Comparison of ENCODE assay signal across 8 mouse cellular contexts in genomic region chr10:63337951-63338836, GRCm38 (mm10). TPM values are rescaled to one million over a fixed set of nuclear protein-coding genes. Genes with fewer than 3 reads are reported as not detected.
DNase-seq lines count a peak whose midpoint lies in the region; ATAC-seq and TF ChIP-seq lines count a peak whose summit lies in the region.

No protein-coding gene starts in this region.

- H3K4me2 ChIP-seq in forebrain, postnatal 0 days (ENCODE audit: low read depth): peak overlapping the region; percentile 86
- H3K4me2 ChIP-seq in hindbrain, embryonic 11.5 days (replicated peaks; ENCODE audit: low read depth, low read length): peak overlapping the region; percentile 88

- peak overlapping the region; percentile 91 for H3K9ac ChIP-seq in forebrain, postnatal 0 days
- peak overlapping the region; percentile 96 for H3K9ac ChIP-seq in hindbrain, embryonic 11.5 days (ENCODE audit: low read depth, low read length)

- peak; percentile 78 for DNase-seq in Muller cell, postnatal 12 days (ENCODE audit: inconsistent ontology term)
- DNase-seq in cerebellum, adult 8-10 months: peak; percentile 60
- DNase-seq in forebrain, postnatal 0 days: peak; percentile 56
- DNase-seq in hindbrain, embryonic 11.5 days (ENCODE audit: low spot score): peak; percentile 79
- peak; percentile 32 to 39 for DNase-seq in layer of hippocampus, postnatal 14 days (ENCODE audit: low spot score in 2 of 2)
- peak; percentile 59 for DNase-seq in lung, postnatal 25 days (ENCODE audit: low spot score)
- peak; percentile 76 for DNase-seq in retina, postnatal 1 day
- peak; percentile 42 to 45 for DNase-seq in urinary bladder, adult 18-20 months (ENCODE audit: low spot score in 2 of 2)

- H3K9me3 ChIP-seq in forebrain, postnatal 0 days (ENCODE audit: low read length): no peaks in the 10 kb centered on the region
- H3K9me3 ChIP-seq in hindbrain, embryonic 11.5 days (ENCODE audit: control insufficient read depth, low read length): no peaks in the 10 kb centered on the region

- H3K27me3 ChIP-seq in forebrain, postnatal 0 days (ENCODE audit: insufficient read depth, low read length): no peaks in the 10 kb centered on the region
- H3K27me3 ChIP-seq in hindbrain, embryonic 11.5 days (ENCODE audit: control insufficient read depth, insufficient read depth, low read length): no peaks in the 10 kb centered on the region

- no peak for TF ChIP-seq CTCF in forebrain, postnatal 0 days (IDR thresholded peaks at IDR 0.05; ENCODE audit: low read depth)

- H3K4me1 ChIP-seq in forebrain, postnatal 0 days (ENCODE audit: insufficient read depth): peaks cover 18% of the 10 kb centered on the region
- peaks cover 5% of the 10 kb centered on the region for H3K4me1 ChIP-seq in hindbrain, embryonic 11.5 days (replicated peaks; ENCODE audit: control insufficient read depth, insufficient read depth, low read length)

- H3K27ac ChIP-seq in forebrain, postnatal 0 days (ENCODE audit: low read depth, low read length): peak overlapping the region; percentile 91
- H3K27ac ChIP-seq in hindbrain, embryonic 11.5 days (ENCODE audit: low read depth, low read length): peak overlapping the region; percentile 91

- H3K4me3 ChIP-seq in forebrain, postnatal 0 days (ENCODE audit: low read depth, low read length): peak overlapping the region; percentile 87
- peak overlapping the region; percentile 68 for H3K4me3 ChIP-seq in hindbrain, embryonic 11.5 days (ENCODE audit: low read depth, low read length)

- ATAC-seq in forebrain, postnatal 0 days: peak; percentile 83
- peak; percentile 89 for ATAC-seq in hindbrain, embryonic 11.5 days (ENCODE audit: low FRiP score)

- peaks cover 12% of the 10 kb centered on the region for H3K36me3 ChIP-seq in forebrain, postnatal 0 days (ENCODE audit: insufficient read depth)
- H3K36me3 ChIP-seq in hindbrain, embryonic 11.5 days (ENCODE audit: control insufficient read depth, insufficient read depth, low read length): no peaks in the 10 kb centered on the region

- WGBS in forebrain, postnatal 0 days: 1% methylated on average over 97 of the region's 113 CpGs
- 1% methylated on average over 94 of the region's 113 CpGs for WGBS in hindbrain, embryonic 11.5 days

RNA-seq across cellular contexts. Expression of gene Sirt1, which starts 43.3 kb away (rescaled TPM):
- 24.0 and 28.3 TPM in 2 replicates for total RNA-seq in forebrain, postnatal 0 days (2014; rRNA removed)
- polyA plus RNA-seq in forebrain, postnatal 0 days (2015; fragmentation: Nextera tagmentation; extraction: Ambion mirVana): 2.7 and 3.3 TPM in 2 replicates
- 8.4 and 11.2 TPM in 2 replicates for polyA plus RNA-seq in hindbrain, embryonic 11.5 days (2014; fragmentation: Nextera tagmentation; extraction: Ambion mirVana)
- total RNA-seq in layer of hippocampus, postnatal 14 days (2021): 10 to 100 TPM; 11.3 to 12.4 TPM

RNA-seq across cellular contexts. Expression of gene Dnajc12, which starts 44.0 kb away (rescaled TPM):
- 5.6 and 8.4 TPM in 2 replicates for total RNA-seq in forebrain, postnatal 0 days (2014; rRNA removed)
- 8.0 and 11.0 TPM in 2 replicates for polyA plus RNA-seq in forebrain, postnatal 0 days (2015; fragmentation: Nextera tagmentation; extraction: Ambion mirVana)
- polyA plus RNA-seq in hindbrain, embryonic 11.5 days (2014; fragmentation: Nextera tagmentation; extraction: Ambion mirVana): 12.5 and 19.6 TPM in 2 replicates
- total RNA-seq in layer of hippocampus, postnatal 14 days (2021): 10 to 100 TPM; 14.2 to 15.0 TPM

Comparison
In these comparisons a context has a peak if more than half of its experiments do, and no peak if none do; other contexts are left out.
1. Peak in every context shown above with its lines: DNase-seq, ATAC-seq, H3K4me3 ChIP-seq and H3K27ac ChIP-seq.